In genomic region chr2:34979459-34980011, GRCm38 (mm10) we compare ENCODE assay signal across 30 mouse cellular contexts. TPM values are rescaled to one million over a fixed set of nuclear protein-coding genes. Genes with fewer than 3 reads are reported as not detected.
A peak's percentile ranks its signal among the peaks of the same experiment; 100 is the strongest.
DNase-seq lines count a peak whose midpoint lies in the region; ATAC-seq lines count a peak whose summit lies in the region.
"Had no signal": no experiment of that assay in that cellular context is flagged by ENCODE, and none has a peak within 500 bp of the region (broad histone marks: within the 10 kb centered on the region; RNA-seq: fewer than 3 reads in every experiment).

No protein-coding gene starts in this region.

- peak; percentile 53 to 54 for DNase-seq in adrenal gland, adult (ENCODE audit: inconsistent age in 2 of 2, low spot score in 1 of 2)
- DNase-seq in adrenal gland, adult 2 months: no peak
- DNase-seq in midbrain, embryonic 11.5 days (ENCODE audit: low spot score, missing footprints): peak; percentile 81
- no peak for DNase-seq in midbrain, embryonic 14.5 days
- no peak for DNase-seq in heart, adult 9 months (ENCODE audit: low spot score in 2 of 2)
- DNase-seq in left cerebral cortex, postnatal 25 days (ENCODE audit: low spot score in 2 of 2): no peak
- DNase-seq: cerebellum, adult 18-20 months; cerebellum, postnatal 10 days; gastrocnemius, adult 2 months; kidney, adult 8-10 months; kidney, postnatal 4 days; layer of hippocampus, postnatal 36 days; lung, adult 2 months; lung, postnatal 10 days; retina, postnatal 1 day; right cerebral cortex, postnatal 14 days; thymus, adult 18-20 months; thymus, postnatal 25 days had no signal

- no peaks in the 10 kb centered on the region; the same call in 1 of the 2 replicates for H3K9me3 ChIP-seq in midbrain, embryonic 11.5 days (ENCODE audit: control insufficient read depth, low read length)
- H3K9me3 ChIP-seq in midbrain, embryonic 14.5 days (ENCODE audit: control insufficient read depth, low read length): no peaks in the 10 kb centered on the region
- H3K9me3 ChIP-seq: hindbrain, embryonic 12.5 days; intestine, embryonic 15.5 days; limb, embryonic 10.5 days; limb, embryonic 15.5 days; midbrain, embryonic 12.5 days had no signal

- no peak overlapping the region for H3K27ac ChIP-seq in midbrain, embryonic 11.5 days (ENCODE audit: low read depth, low read length)
- H3K27ac ChIP-seq in midbrain, embryonic 14.5 days (replicated peaks; ENCODE audit: low read depth, low read length): no peak overlapping the region
- H3K27ac ChIP-seq: gastrocnemius, adult 2 months; hindbrain, embryonic 12.5 days; hindbrain, postnatal 0 days; intestine, embryonic 15.5 days; kidney, postnatal 0 days; limb, embryonic 10.5 days; limb, embryonic 15.5 days; midbrain, embryonic 12.5 days; stomach, postnatal 0 days had no signal

- H3K36me3 ChIP-seq in midbrain, embryonic 11.5 days (ENCODE audit: control insufficient read depth, insufficient read depth, low read length): no peaks in the 10 kb centered on the region
- H3K36me3 ChIP-seq in midbrain, embryonic 14.5 days (ENCODE audit: control insufficient read depth, insufficient read depth, low read length): no peaks in the 10 kb centered on the region
- H3K36me3 ChIP-seq: G1E; hindbrain, embryonic 12.5 days; intestine, embryonic 15.5 days; limb, embryonic 10.5 days; limb, embryonic 15.5 days; midbrain, embryonic 12.5 days had no signal

- intact Hi-C loops in left cerebral cortex, postnatal 25 days (cut with DNase I): no loop called here

- H3K4me1 ChIP-seq in midbrain, embryonic 11.5 days (ENCODE audit: control insufficient read depth, insufficient read depth, low read length): peaks cover 6% of the 10 kb centered on the region
- H3K4me1 ChIP-seq in midbrain, embryonic 14.5 days (ENCODE audit: control insufficient read depth, insufficient read depth, low read length): 0 out of 2 replicates have a peak, but pooled peaks cover 3% of the 10 kb centered on the region

- H3K4me3 ChIP-seq in midbrain, embryonic 11.5 days (ENCODE audit: low read depth, low read length): no peak overlapping the region
- no peak overlapping the region for H3K4me3 ChIP-seq in midbrain, embryonic 14.5 days (replicated peaks; ENCODE audit: low read depth, low read length)
- H3K4me3 ChIP-seq: erythroblast, embryonic 14.5 days; gastrocnemius, adult 2 months; hindbrain, embryonic 12.5 days; intestine, embryonic 15.5 days; limb, embryonic 10.5 days; limb, embryonic 15.5 days; midbrain, embryonic 12.5 days had no signal

- no peaks in the 10 kb centered on the region for H3K27me3 ChIP-seq in midbrain, embryonic 11.5 days (ENCODE audit: control insufficient read depth, insufficient read depth, low read length)
- H3K27me3 ChIP-seq in midbrain, embryonic 14.5 days (ENCODE audit: control insufficient read depth, insufficient read depth, low read length): no peaks in the 10 kb centered on the region
- H3K27me3 ChIP-seq: hindbrain, embryonic 12.5 days; intestine, embryonic 15.5 days; limb, embryonic 15.5 days; midbrain, embryonic 12.5 days had no signal

- no peak overlapping the region for H3K4me2 ChIP-seq in midbrain, embryonic 11.5 days
- H3K4me2 ChIP-seq in midbrain, embryonic 14.5 days (ENCODE audit: low read length): no peak overlapping the region
- H3K4me2 ChIP-seq: hindbrain, embryonic 12.5 days; intestine, embryonic 15.5 days; limb, embryonic 15.5 days; midbrain, embryonic 12.5 days had no signal

- ATAC-seq in midbrain, embryonic 11.5 days (ENCODE audit: low FRiP score): no peak
- ATAC-seq in midbrain, embryonic 14.5 days (ENCODE audit: low FRiP score, low TSS enrichment): no peak
- peak; percentile 27; the same call in 1 of the 2 replicates for ATAC-seq in common myeloid progenitor, adult 5-6 weeks (replicated peaks; ENCODE audit: low read depth, poor library complexity, severe bottlenecking)
- ATAC-seq: forebrain, embryonic 16.5 days; hindbrain, postnatal 0 days; intestine, embryonic 15.5 days had no signal

- 79% methylated on average over 3 of the region's 3 CpGs for WGBS in midbrain, embryonic 11.5 days
- WGBS in midbrain, embryonic 14.5 days: 76% methylated on average over 3 of the region's 3 CpGs

- H3K9ac ChIP-seq in midbrain, embryonic 11.5 days (ENCODE audit: low read length): no peak overlapping the region
- no peak overlapping the region for H3K9ac ChIP-seq in midbrain, embryonic 14.5 days (replicated peaks; ENCODE audit: low read length)
- H3K9ac ChIP-seq: hindbrain, embryonic 12.5 days; intestine, embryonic 15.5 days; limb, embryonic 15.5 days; midbrain, embryonic 12.5 days had no signal

RNA-seq across cellular contexts. Expression of gene Traf1, which starts 18.0 kb away (rescaled TPM):
- total RNA-seq in adrenal gland, adult 2 months (2021): 1 to 10 TPM; 3.3 to 3.7 TPM
- polyA plus RNA-seq in adrenal gland, adult 2 months (2012; rRNA removed): 2.0 and 2.4 TPM in 2 replicates
- 0.32 and 0.34 TPM in 2 replicates for polyA plus RNA-seq in midbrain, embryonic 11.5 days (2014; fragmentation: Nextera tagmentation; extraction: Ambion mirVana)
- 0.87 and 3.3 TPM in 2 replicates for polyA plus RNA-seq in midbrain, embryonic 14.5 days (2014; fragmentation: Nextera tagmentation; extraction: Ambion mirVana)
- 0.69 and 1.3 TPM in 2 replicates for total RNA-seq in common myeloid progenitor, adult 5-6 weeks (2017)
- 1 to 10 TPM in 1 of 2 experiments, under 1 TPM in 1; 0.57 to 2.1 TPM for total RNA-seq in left cerebral cortex, postnatal 25 days (2021)
- polyA plus RNA-seq: erythroblast, embryonic 14.5 days; G1E; limb, embryonic 10.5 days had no signal

Comparison
In these comparisons a context has a peak if more than half of its experiments do, and no peak if none do; other contexts are left out.
1. DNase-seq: peak in adrenal gland, adult (2 of 2) and midbrain, embryonic 11.5 days (single experiment); none in adrenal gland, adult 2 months (single experiment), midbrain, embryonic 14.5 days (single experiment), heart, adult 9 months (0 of 2) and left cerebral cortex, postnatal 25 days (0 of 2).